Mouse (Mus musculus): ENCODE measurements around the gene Gm5741.

Gm5741 gene

GRCm38 (mm10) chr8:85073041-85073612 is 5.3 kb upstream of the Gm5741 start:
- DNase-seq (ENCODE audit: low read depth) = no peak

DNA sequence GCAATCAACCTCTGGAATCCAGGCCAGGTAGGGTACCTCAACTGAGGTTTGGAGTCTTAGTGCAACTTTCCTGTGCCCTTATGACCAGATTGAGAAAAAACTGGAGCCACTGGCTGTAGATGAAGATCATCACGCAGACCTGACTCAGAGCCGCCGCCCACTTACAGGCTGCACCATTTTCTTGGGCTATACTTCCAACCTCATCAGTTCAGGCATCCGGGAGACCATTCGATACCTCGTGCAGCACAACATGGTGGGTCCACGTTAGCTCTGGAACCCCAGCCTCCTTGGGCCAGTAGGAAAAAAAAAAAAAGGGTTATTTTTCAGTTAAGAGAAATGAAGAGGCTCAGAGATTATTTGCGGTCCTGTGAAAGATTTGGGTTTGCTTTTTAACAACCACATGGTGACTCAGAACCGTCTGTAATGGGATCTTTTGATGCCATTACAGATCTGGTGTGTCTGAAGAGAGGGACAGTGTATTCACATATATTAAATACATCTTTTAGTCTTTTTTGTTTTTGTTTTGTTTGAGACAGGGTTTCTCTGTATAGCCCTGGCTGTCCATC is 4.7 kb upstream of the Gm5741 start:
- peak; percentile 63 for DNase-seq (ENCODE audit: low read depth)

GRCm38 (mm10) chr8:85071514-85072281 is 3.9 kb upstream of the Gm5741 start, which contains the start of gene Dhps:
Gene Dhps, plus strand, starts transcription at chr8:85071757.
- DNase-seq (ENCODE audit: low read depth) = peak; percentile 95

DNA sequence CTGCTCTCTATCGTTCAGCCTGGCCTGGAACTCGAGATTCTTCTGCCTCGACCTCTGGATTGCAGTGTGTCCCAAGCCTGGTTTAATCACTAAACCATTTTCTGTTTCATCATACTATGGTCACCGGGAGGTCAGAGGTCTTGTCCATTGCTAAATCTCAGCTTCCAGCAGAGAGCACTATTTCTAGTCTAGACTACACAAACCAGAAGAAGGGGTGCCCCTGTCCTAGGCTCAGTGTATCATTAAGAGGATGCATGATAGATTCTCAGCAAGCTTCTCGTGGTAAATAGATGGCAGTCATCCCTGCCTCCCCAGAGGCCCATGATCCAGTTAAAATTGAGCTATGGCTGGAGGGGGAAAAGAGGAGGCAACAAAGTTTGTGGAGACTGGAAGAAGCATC is 3.3 kb upstream of the Gm5741 start:
- DNase-seq (ENCODE audit: low read depth) = peak; percentile 62

GRCm38 (mm10) chr8:85067155-85067554 is 627 bp downstream of the Gm5741 start:
- no peak for DNase-seq (ENCODE audit: low read depth)

GRCm38 (mm10) chr8:85065213-85065612 is 2.6 kb downstream of the Gm5741 start:
- DNase-seq (ENCODE audit: low read depth) = peak; percentile 28

- no peak for DNase-seq (ENCODE audit: low read depth)
Observed at GRCm38 (mm10) chr8:85062603-85063002, 5.2 kb downstream of the Gm5741 start.

- peak; percentile 94 for DNase-seq (ENCODE audit: low read depth)
Observed at GRCm38 (mm10) chr8:85059879-85060616, 7.7 kb downstream of the Gm5741 start, which contains the start of gene Fbxw9. Gene Fbxw9, plus strand, starts transcription at chr8:85060055.

- DNase-seq (ENCODE audit: low read depth) = no peak
Observed at GRCm38 (mm10) chr8:85057367-85057766, 10.4 kb downstream of the Gm5741 start.

- no peak for DNase-seq (ENCODE audit: low read depth)
Observed at GRCm38 (mm10) chr8:85043619-85044018, 24.2 kb downstream of the Gm5741 start.

DNA sequence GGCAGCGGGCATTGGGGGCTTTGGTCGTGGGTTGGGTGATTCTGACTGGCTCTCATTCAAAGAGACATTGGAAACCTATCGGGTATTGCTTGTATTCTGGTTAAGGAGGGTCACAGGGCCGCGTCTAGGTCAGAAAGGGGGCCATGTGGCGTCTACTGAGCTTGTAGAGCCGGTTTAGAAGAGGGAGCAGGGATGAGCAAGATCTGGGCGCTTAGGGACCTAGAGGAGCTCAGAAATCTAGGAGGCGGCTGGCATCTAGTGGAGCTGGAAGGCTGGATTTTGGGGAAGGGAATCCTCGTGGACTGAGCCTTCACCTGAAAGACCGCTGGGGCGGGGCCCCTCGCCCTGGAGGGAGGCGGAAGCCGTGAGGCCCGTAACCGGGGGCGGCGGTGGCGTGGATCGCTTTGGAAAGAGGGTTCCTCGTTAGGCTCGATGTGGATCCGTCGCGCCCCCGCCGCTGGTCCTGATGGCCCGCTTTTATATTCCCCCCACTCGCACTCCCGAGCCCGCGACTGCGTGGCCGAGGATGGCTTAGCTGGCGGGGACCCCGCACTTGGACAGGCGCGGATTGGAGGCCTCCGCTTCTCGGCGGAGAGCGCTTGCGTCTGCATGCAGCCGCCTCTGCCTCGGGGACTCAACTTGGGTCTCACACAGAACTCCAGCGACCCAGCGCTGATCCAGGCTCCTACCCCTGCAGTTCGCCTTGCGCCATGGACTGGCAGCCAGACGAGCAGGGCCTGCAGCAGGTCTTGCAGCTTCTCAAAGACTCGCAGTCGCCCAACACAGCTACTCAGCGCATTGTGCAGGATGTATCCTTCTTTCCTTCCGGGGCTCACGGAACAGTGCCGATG is 29.9 kb downstream of the Gm5741 start:
- DNase-seq (ENCODE audit: low read depth) = peak; percentile 64

- no peak for DNase-seq (ENCODE audit: low read depth)
Observed at GRCm38 (mm10) chr8:85037366-85037680, 30.5 kb downstream of the Gm5741 start.

DNA sequence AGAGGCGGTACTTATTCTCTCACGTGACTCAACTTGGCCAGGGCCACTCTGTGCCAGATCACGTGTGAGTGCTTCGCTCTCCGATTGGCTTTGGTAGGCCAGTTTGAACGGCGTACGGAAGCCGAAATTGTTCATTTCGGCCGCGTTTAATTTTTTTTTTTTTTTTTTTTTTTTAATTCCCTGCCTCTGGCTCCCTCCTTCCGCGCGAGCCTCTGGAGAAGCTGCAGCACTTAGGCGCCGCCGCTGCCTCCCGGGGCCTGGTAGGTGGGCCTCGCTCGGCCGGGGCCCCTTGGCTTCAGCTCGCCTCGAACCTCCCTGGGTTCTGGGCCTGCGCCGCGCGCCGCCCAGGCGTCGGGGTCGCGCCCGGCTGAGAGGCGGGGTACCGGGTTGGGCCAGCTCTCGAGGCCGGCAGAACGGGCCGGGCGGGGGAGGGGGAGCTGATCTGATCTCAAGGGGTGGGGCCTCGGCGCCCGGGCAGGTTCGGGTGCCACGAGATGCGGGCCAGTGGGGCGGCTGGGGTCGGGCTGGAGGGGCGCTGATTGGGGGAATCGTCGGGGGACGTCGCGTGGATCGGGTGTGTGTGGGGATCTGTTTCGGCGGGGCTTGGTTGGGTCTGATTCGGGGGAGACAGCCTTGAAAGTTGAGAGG is 30.9 kb downstream of the Gm5741 start, which contains the start of gene Tnpo2:
TSS of gene Tnpo2 (plus strand) at position 198 of the 648 bp plus-strand sequence.
- peak; percentile 97 for DNase-seq (ENCODE audit: low read depth)

GRCm38 (mm10) chr8:85036381-85036717 is 31.4 kb downstream of the Gm5741 start:
- no peak for DNase-seq (ENCODE audit: low read depth)

GRCm38 (mm10) chr8:85035728-85036310 is 32.0 kb downstream of the Gm5741 start:
- DNase-seq (ENCODE audit: low read depth) = peak; percentile 67

- DNase-seq (ENCODE audit: low read depth) = no peak
Observed at GRCm38 (mm10) chr8:85035165-85035727, 32.5 kb downstream of the Gm5741 start.

- DNase-seq (ENCODE audit: low read depth) = no peak
Observed at GRCm38 (mm10) chr8:85034764-85035163, 33.0 kb downstream of the Gm5741 start.

- DNase-seq (ENCODE audit: low read depth) = no peak
Observed at GRCm38 (mm10) chr8:85033867-85034266, 33.9 kb downstream of the Gm5741 start.

GRCm38 (mm10) chr8:85032622-85033311 is 35.0 kb downstream of the Gm5741 start:
- DNase-seq (ENCODE audit: low read depth) = peak; percentile 64

DNA sequence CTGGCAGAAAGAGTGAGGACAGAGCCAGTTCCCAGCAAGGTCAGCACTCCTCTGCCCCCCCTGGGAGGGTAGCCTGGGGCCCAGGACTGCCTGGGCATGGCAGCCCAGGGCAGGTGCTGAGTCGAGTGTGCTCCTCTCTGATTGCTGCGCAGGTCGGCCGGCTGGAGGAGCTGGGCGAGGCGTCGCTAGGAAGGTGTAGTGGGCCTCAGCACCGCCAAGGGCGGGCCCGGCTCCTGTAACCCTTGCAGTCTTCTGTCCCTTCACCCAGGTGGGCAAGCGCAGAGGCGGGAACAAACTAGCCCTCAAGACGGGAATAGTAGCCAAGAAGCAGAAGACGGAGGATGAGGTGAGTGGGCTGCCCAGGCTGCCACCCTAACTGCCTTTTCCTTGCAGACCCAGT is 38.5 kb downstream of the Gm5741 start:
- DNase-seq (ENCODE audit: low read depth) = no peak

Data from NIH3T3 (cell line).